Mouse (Mus musculus): ENCODE data around the gene Gch1. TPM values are rescaled to one million over a fixed set of nuclear protein-coding genes. Genes with fewer than 3 reads are reported as not detected.

Gch1 gene
- polyA plus RNA-seq (2017; shearing (Covaris generic)): 12.1 TPM

DNA sequence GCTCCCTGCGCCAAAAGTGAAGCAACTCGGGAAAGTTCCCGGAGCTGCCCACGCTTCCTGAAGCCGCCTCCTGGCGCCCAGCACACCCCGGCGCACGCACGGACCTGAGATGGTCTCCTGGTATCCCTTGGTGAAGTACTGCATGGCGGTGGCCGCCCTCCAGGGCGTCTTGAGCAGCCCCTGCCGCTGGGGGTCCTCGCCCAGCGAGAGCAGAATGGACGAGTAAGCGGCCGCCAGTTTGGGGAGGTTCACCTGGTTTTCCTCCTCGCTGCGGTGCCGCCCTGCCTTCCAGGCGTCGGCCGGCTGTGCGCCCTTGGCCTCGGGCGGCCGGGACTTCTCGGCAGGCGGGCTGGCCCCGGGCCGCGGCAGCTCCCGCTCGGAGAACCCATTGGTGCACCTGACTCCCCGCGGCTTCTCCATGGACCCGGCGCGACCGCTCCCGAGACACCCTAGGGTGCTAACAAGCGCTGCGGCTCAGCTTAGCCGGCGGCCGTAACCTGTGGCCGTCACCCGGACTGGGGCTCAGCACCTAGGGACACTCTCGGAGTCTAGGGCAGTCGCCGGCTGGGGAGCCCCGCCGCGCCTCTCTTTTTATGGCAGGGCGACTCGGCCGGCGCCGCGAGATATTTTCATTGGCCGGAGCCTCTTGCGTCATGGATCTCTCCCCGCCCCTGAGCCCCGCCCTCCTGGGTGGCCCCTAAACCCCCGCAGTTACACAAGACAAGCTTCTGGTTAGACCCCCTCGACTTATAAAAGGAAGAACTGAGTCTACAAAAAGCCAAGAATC is at the start of gene Gch1:
Gene Gch1 (minus strand): TSS at position 566 of the 787 bp plus-strand sequence.

Other genes starting within 250 kb of the Gch1 start
- 12.3 TPM for gene Wdhd1, start 87.4 kb upstream of the Gch1 start, polyA plus RNA-seq (2017; shearing (Covaris generic))
- gene Socs4, start 87.5 kb upstream of the Gch1 start, polyA plus RNA-seq (2017; shearing (Covaris generic)): 13.7 TPM
- 47.0 TPM for gene Mapk1ip1l, start 108.9 kb upstream of the Gch1 start, polyA plus RNA-seq (2017; shearing (Covaris generic))
- 6.9 TPM for gene Lgals3, start 178.3 kb upstream of the Gch1 start, polyA plus RNA-seq (2017; shearing (Covaris generic))
- gene Dlgap5, start 229.0 kb upstream of the Gch1 start, polyA plus RNA-seq (2017; shearing (Covaris generic)): 11.5 TPM